Mouse (Mus musculus) left cerebral cortex, postnatal 4 days (tissue): ENCODE data around the gene Rhd. TPM values are rescaled to one million over a fixed set of nuclear protein-coding genes. Genes with fewer than 3 reads are reported as not detected.
A peak's percentile ranks its signal among the peaks of the same experiment; 100 is the strongest.

ENCODE experiments used
- DNase-seq: peaks from one replicate; pipeline ENCODE4 v3.0.0-alpha.2; 2022
- intact Hi-C: fragments of 180-260 bp; cut with DNase I; formaldehyde crosslinking; loops from one replicate; pipeline ENCODE4 v1.15.1; 2025
- total RNA-seq, 2 experiments: library from RNA; stranded (reverse); gene quantifications; 2 replicates each; pipeline ENCODE4 v1.2.3; 2021

The Rhd gene
- total RNA-seq, 2 experiments from 2014 or later, result not detected

- intact Hi-C loops, result no loop called here
- DNase-seq, result no peak
Measured at GRCm38 (mm10) chr4:134928464-134928836, 64.1 kb downstream of the Rhd start.

DNA sequence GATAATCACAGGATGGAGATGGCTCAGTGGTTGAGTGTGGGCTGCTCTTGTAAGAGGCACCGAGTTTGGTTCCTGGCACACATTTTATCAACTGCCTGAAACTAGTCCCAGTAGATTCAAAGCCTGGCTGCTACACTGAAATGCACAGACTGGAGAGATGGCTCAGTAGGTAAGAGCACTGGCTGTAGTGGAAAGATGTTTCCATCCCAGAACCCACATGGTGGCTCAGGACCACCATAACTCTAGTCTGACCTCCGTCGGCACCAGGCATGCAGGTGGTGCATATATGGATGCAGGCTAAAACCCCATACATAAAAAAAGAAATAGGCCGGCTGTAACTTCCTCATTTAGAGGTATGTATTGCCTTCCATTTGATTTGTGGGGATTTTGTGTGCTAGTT is 65.2 kb downstream of the Rhd start:
- intact Hi-C loops, result no loop called here
- no peak for DNase-seq

GRCm38 (mm10) chr4:134930190-134930589 is 65.9 kb downstream of the Rhd start:
- intact Hi-C loops, result loop anchor here (10.0 kb wide), 1 partner anchor 395 kb away; no protein-coding TSS in a partner anchor
- DNase-seq, result no peak

GRCm38 (mm10) chr4:134930684-134931481 is 66.5 kb downstream of the Rhd start, which contains the start of gene Syf2:
Gene Syf2, plus strand, starts transcription at chr4:134930898.
- intact Hi-C loops, result loop anchor here (10.0 kb wide), 1 partner anchor 394 kb away; no protein-coding TSS in a partner anchor
- peak; percentile 97 for DNase-seq

DNA sequence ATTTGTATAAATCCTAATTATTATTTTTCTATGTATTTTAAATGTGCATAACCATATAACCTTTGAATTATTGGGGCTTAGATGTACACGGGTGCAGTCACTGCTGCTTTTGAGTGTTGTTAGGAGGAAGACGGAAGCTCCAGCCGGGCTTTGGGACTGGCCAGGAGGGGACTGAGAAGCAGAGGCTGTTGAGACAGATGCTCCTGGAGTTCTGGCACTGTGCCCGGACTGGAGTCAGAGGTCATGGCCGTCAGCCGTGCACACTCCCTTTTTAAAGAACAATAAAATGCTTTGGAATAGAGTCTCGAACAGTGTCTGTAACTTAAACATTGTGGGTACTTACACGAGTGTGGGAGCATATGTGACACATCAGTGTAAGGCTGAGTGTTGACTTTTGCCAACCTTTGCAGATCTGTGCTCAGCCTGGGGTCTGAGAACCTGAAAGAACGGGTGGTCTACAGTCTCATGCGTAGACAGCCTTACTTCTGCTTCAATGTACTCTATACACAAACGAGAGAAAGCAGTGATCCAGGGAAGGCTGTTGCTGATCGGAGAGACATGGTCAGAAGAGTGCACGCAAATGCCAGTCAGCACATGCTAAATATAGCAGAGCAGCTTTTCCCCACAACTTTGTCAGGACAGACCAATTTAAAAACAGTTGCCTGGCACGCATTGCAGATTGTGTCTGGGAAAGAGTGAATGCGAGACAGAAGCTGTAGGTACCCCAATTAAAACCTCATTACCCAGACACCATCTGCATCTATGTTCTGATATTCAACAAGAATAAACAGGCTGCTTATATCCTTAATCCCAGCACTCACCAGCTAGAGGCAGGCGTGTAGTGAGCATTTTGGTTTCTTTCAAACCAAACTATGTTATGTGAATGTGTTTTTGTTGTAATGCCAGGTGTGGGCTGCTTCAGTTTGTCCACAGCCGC is 73.2 kb downstream of the Rhd start:
- DNase-seq, result no peak
- intact Hi-C loops, result loop anchor here (10.0 kb wide), 1 partner anchor 387 kb away; no protein-coding TSS in a partner anchor

GRCm38 (mm10) chr4:134939900-134940299 is 75.6 kb downstream of the Rhd start:
- no peak for DNase-seq
- intact Hi-C loops, result loop anchor here (10.0 kb wide), 1 partner anchor 385 kb away; no protein-coding TSS in a partner anchor

DNA sequence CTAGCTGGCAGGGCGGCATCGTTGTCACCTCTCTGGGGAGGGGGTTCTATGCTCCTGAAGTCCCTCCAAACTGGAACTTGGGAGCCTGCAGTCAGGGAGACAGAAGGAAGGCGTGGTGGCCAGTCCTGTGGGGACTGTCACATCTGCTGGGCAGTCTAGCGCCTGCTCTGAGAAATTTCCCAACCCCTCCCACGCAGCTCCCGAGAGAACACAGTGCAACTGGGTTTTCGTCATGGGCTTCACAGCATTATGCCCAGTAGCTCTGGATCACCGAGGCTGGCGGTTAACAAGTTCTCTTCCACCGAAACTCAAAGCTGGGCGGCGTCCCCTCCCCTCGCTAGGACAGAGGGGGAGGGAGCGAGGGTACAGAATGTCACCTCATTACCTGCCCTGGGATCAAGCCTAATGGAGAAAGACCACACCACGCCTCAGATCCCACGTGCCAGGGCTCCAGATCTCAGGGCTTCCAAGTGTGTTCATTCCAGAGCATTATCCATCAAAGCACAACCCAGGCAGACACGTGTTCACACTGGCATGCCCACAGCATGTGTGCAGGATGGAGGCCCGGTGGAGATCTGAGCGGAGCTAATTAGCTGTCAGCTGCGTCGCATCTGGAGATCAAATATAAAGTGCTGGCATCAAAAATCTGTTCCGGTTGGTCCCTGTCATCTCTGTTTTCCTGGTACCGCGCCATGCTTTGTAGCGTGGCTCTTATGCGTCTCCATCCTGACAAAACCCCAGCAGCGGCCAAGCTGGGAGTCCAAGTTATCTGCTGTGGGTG is 79.6 kb downstream of the Rhd start:
- DNase-seq, result peak; percentile 34

More for the DNA sequence above, 79.6 kb downstream of the Rhd start:
- intact Hi-C loops, result no loop called here

Other genes starting within 250 kb of the Rhd start
- 10 to 100 TPM; 12.2 to 13.7 TPM for gene Man1c1, start 160.2 kb upstream of the Rhd start, total RNA-seq
- 1 to 10 TPM; 1.9 to 4.1 TPM for gene Ldlrap1, start 96.5 kb upstream of the Rhd start, total RNA-seq
- gene Maco1, start 11.2 kb upstream of the Rhd start, total RNA-seq, result 10 to 100 TPM; 82.5 to 84.3 TPM
- gene Tmem50a, start 50.5 kb downstream of the Rhd start, total RNA-seq, result 100 to 1,000 TPM; 117 to 120 TPM
- 100 to 1,000 TPM; 231 to 238 TPM for gene Rsrp1, start 59.1 kb downstream of the Rhd start, total RNA-seq
- 10 to 100 TPM; 37.5 to 40.4 TPM for gene Syf2, start 66.4 kb downstream of the Rhd start, total RNA-seq